Mouse (Mus musculus) heart, postnatal 0 days (tissue): ENCODE measurements at regions not wholly inside any gene's neighbourhood (a gene's known extent, or its start where the extent isn't known, plus 50 kb on each side); places are given as distances from the start of the nearest gene placed in this dataset.

ENCODE experiments used
- ATAC-seq: fragments of 200-750 bp; cut with Nextera tagmentation; 2 replicates; pipeline ENCODE4 v1.8.0; 2017; ENCODE audit warnings: low read depth, moderate number of reproducible peaks, moderate library complexity; ENCODE audit not compliant: insufficient read depth
- DNase-seq: peaks from one replicate; pipeline ENCODE4 v3.0.0-alpha.2; 2016; ENCODE audit warnings: low spot score
- H3K27ac ChIP-seq: fragments of 300-500 bp; sonication (generic); 2 replicates; pipeline ENCODE4 v1.5.1; 2014; ENCODE audit warnings: low read depth, mild to moderate bottlenecking
- H3K27me3 ChIP-seq: fragments of 300-500 bp; sonication (generic); 2 replicates; pipeline ENCODE4 v1.6.1; 2014; ENCODE audit warnings: low read length, mixed read lengths; ENCODE audit not compliant: control insufficient read depth, insufficient read depth
- H3K36me3 ChIP-seq: fragments of 300-500 bp; sonication (generic); replicated peaks from 2 replicates; pipeline ENCODE4 v1.6.1; 2014; ENCODE audit warnings: low read length, mixed read lengths; ENCODE audit not compliant: control insufficient read depth, insufficient read depth
- H3K4me1 ChIP-seq: fragments of 300-500 bp; sonication (generic); 2 replicates; pipeline ENCODE4 v1.6.1; 2014; ENCODE audit warnings: antibody characterized with exemption; ENCODE audit not compliant: control insufficient read depth, insufficient read depth
- H3K4me2 ChIP-seq: fragments of 300-500 bp; sonication (generic); 2 replicates; pipeline ENCODE4 v1.6.1; 2014; ENCODE audit warnings: low read depth, mild to moderate bottlenecking, low read length, moderate library complexity
- H3K4me3 ChIP-seq: fragments of 300-500 bp; sonication (generic); 2 replicates; pipeline ENCODE4 v1.5.1; 2014; ENCODE audit warnings: low read depth, low read length
- H3K9ac ChIP-seq: fragments of 300-500 bp; sonication (generic); replicated peaks from 2 replicates; pipeline ENCODE4 v1.6.1; 2014; ENCODE audit warnings: low read depth, low read length, mixed read lengths
- H3K9me3 ChIP-seq: fragments of 300-500 bp; sonication (generic); replicated peaks from 2 replicates; pipeline ENCODE4 v1.6.1; 2016; ENCODE audit warnings: low read length; ENCODE audit not compliant: control insufficient read depth
- CTCF ChIP-seq: IDR thresholded peaks from 2 replicates; pipeline ENCODE4 v1.5.1; 2016; ENCODE audit warnings: antibody characterized with exemption, control low read depth, low read depth
- EP300 ChIP-seq: IDR thresholded peaks from 2 replicates; pipeline ENCODE4 v1.6.1; 2016; ENCODE audit warnings: antibody characterized with exemption, low read depth
- WGBS: fragments of 180-500 bp; shearing (Covaris S2); extraction: QIAGEN DNeasy Blood & Tissue Kit; methylation state at CpG from one replicate; pipeline ENCODE4 v1.1.7; 2014; 5-methylcytosine and 5-hydroxymethylcytosine counted together

GRCm38 (mm10) chr1:163538776-163539492 lies 135.5 kb upstream of the Gorab start:
- WGBS = 62% methylated on average over 8 of the region's 8 CpGs
- Histone ChIP-seq H3K4me3 (no peak overlapping the region), H3K27me3 (no peaks in the 10 kb centered on the region), H3K4me1 (no peaks in the 10 kb centered on the region), H3K9me3 (no peaks in the 10 kb centered on the region), H3K9ac (no peak overlapping the region), H3K4me2 (no peak overlapping the region), H3K27ac (no peak overlapping the region), H3K36me3 (no peaks in the 10 kb centered on the region)
- no peak for ATAC-seq
- TF ChIP-seq CTCF (no peak), EP300 (no peak)
- no peak for DNase-seq

- TF ChIP-seq EP300 (no peak), CTCF (no peak)
- Histone ChIP-seq H3K9ac (no peak overlapping the region), H3K27ac (no peak overlapping the region), H3K4me2 (no peak overlapping the region), H3K9me3 (no peaks in the 10 kb centered on the region), H3K36me3 (no peaks in the 10 kb centered on the region), H3K4me1 (no peaks in the 10 kb centered on the region), H3K27me3 (no peaks in the 10 kb centered on the region), H3K4me3 (no peak overlapping the region)
- DNase-seq (no peak), ATAC-seq (no peak)
- WGBS = 77% methylated on average over 4 of the region's 4 CpGs
These were observed 127.1 kb upstream of the Gorab start for GRCm38 (mm10) chr1:163530563-163530962.

- no peaks in the 10 kb centered on the region for H3K9me3 ChIP-seq
- H3K27ac ChIP-seq = no peak overlapping the region
- 55% methylated on average over 5 of the region's 5 CpGs for WGBS
- no peak for TF ChIP-seq EP300
- TF ChIP-seq CTCF = no peak
- no peaks in the 10 kb centered on the region for H3K4me1 ChIP-seq
- H3K27me3 ChIP-seq = no peaks in the 10 kb centered on the region
- ATAC-seq (no peak), DNase-seq (no peak)
- H3K4me3 ChIP-seq = no peak overlapping the region
- H3K9ac ChIP-seq = no peak overlapping the region
- no peaks in the 10 kb centered on the region for H3K36me3 ChIP-seq
- H3K4me2 ChIP-seq = no peak overlapping the region
These were observed 114.5 kb upstream of the Gorab start for GRCm38 (mm10) chr1:163517966-163518365.

- Histone ChIP-seq H3K36me3 (no peaks in the 10 kb centered on the region), H3K9ac (no peak overlapping the region), H3K4me1 (no peaks in the 10 kb centered on the region), H3K4me3 (no peak overlapping the region), H3K9me3 (no peaks in the 10 kb centered on the region), H3K27ac (no peak overlapping the region), H3K4me2 (no peak overlapping the region), H3K27me3 (no peaks in the 10 kb centered on the region)
- TF ChIP-seq CTCF (no peak), EP300 (no peak)
- no peak for ATAC-seq
- DNase-seq = no peak
These were observed 109.4 kb upstream of the Gorab start for GRCm38 (mm10) chr1:163512847-163513246.

GRCm38 (mm10) chr1:163512008-163512407 lies 108.5 kb upstream of the Gorab start:
- 38% methylated on average over 1 of the region's 1 CpGs for WGBS
- Histone ChIP-seq H3K27ac (no peak overlapping the region), H3K9ac (no peak overlapping the region), H3K4me1 (no peaks in the 10 kb centered on the region), H3K9me3 (no peaks in the 10 kb centered on the region), H3K27me3 (no peaks in the 10 kb centered on the region), H3K4me3 (no peak overlapping the region), H3K36me3 (no peaks in the 10 kb centered on the region), H3K4me2 (no peak overlapping the region)
- DNase-seq (no peak), ATAC-seq (no peak)
- TF ChIP-seq EP300 (no peak), CTCF (no peak)

- no peaks in the 10 kb centered on the region for H3K9me3 ChIP-seq
- no peak overlapping the region for H3K9ac ChIP-seq
- ATAC-seq (no peak), DNase-seq (no peak)
- no peaks in the 10 kb centered on the region for H3K27me3 ChIP-seq
- no peaks in the 10 kb centered on the region for H3K4me1 ChIP-seq
- H3K36me3 ChIP-seq = no peaks in the 10 kb centered on the region
- 68% methylated on average over 7 of the region's 7 CpGs for WGBS
- TF ChIP-seq EP300 (no peak), CTCF (no peak)
- no peak overlapping the region for H3K27ac ChIP-seq
- no peak overlapping the region for H3K4me3 ChIP-seq
- no peak overlapping the region for H3K4me2 ChIP-seq
These were observed 101.6 kb upstream of the Gorab start for GRCm38 (mm10) chr1:163505035-163505434.
